Mouse (Mus musculus) mouse embryonic stem cell (cell line): ENCODE measurements around the gene Wdr24.

Experiments used
- in situ Hi-C, 2 experiments: fragments of 300-500 bp; cut with MboI; formaldehyde crosslinking; loops; 1 replicate in 1 of 2; 3 replicates in 1 of 2; pipeline ENCODE4 v1.14.3; 2019 to 2020; ENCODE audit warnings: low sequenced_read_pairs in 2 of 2, low pct_unique_long_range_greater_than_20kb in 1 of 2, mixed read lengths in 1 of 2; ENCODE audit not compliant: unreplicated experiment in 1 of 2

Gene Wdr24

DNA sequence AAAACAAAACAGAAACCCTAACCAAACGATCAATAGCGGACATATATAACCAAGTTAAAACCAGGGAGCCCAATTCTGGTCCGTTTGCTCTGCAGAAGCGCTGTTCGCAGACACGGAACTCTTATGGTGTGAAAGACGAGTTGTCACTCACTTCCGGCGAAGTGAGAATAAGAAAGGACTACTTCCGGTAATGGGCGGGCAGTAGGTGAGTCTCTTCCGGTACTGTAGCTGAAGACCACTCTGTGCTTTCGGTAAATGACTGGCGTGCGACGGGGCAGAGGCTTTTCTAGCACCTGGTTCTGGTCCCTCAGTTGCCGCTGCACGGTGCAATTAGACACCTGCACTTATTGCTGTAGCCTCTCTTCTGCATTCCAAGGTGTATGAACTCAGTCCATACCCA is at the start of gene Wdr24:
Gene Wdr24 (plus strand): TSS at position 176 of the 400 bp plus-strand sequence.
- in situ Hi-C loops = no loop called here

DNA sequence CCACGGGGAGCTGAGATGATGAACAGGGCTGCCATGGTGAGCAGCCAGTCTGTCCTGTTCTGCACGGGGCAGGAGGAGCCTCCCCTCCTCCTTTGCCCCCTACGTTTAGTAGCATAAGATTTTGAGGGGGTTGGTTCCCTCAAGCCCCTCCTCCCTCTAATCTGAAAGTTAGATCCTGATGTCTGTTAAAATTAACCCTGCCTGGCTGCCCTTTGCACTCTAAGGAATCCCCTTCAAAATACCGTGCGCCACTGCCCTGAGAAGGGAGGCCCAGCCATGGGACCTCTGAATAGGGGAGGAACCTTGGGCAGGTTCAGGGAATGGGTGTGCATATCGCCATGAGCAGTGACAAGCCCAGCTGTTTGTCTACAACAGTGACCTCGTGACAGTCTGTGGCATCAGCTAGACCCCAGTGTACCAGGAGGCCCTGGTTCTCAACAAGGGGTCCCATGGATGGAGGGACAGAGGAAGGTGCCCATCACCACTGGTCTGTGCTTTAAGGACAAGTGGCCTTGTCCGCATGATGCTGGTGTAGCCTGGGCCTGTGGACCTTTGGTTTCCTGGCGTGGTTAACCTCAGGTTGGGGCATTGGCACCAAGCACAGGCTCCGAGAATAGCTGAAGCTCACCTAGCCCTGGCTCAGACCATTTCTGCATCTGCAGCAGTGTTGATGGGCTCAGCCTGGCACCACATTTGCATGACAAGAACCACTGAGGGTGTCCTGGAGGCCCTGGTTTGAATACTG is 47.9 kb upstream of the Wdr24 start:
- in situ Hi-C loops = no loop called here

DNA sequence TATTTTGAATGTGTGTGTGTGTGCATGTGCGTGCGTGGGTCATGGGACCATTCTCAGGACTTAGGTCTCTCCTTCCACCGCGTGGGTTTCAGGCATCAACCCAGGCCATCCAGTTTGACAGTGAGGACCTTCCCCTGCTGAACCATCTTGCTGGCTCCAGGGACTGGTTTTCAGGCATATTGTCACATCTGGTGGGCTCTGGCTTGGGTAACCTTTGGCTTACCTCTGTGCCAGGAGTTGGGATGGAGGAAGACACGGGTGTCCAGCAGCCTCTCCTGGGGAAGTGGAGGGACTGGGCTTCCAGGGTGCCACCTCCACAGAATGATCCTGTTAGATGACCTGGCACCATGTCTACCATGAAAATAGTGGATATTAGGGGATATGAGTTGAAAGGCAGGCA is 45.5 kb upstream of the Wdr24 start:
- in situ Hi-C loops = no loop called here

DNA sequence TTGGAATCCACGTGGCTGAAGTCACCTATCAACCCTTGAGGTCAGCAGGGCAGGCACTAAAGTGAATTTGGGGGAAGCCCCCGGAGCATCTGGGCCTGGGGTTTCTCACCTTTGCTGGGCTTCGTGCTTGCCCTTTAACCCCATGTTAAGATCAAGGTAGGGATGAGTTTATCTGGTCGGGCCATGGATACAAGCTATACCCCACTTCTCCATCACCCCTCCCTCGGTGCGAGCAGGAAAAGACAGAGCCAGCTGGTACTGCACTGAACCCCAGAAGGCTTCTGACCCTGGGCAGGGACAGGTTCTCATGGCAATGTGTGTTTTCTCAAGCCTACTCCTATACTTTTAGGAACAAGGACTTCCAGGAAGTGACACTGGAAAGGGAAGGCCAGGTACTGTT is 42.1 kb upstream of the Wdr24 start:
- in situ Hi-C loops = no loop called here

- in situ Hi-C loops = no loop called here
Measured at GRCm38 (mm10) chr17:25783086-25783485, 40.3 kb upstream of the Wdr24 start.

GRCm38 (mm10) chr17:25783861-25784574 is 39.4 kb upstream of the Wdr24 start:
- in situ Hi-C loops = no loop called here

DNA sequence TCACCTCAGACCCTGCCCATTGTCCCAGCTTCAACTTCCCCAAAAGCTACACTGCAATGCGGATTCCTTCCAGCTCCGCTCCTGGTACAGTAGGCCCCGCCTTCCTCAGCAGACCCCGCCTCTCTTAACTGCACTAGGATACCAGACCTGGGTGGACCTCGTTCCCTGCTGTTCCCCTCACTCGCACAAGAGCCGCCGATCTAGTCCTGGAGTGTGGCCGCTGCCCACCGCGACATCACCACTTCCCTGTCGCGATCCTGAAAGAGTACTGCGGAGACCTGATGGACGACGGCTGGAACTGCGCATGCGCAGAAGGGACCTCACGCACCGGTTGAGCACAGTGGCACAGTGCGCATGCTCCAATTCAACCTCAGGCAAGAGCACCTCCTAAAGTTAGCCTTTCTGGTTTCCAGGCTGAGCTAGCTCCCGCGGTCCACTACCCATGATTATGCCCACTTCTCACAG is 38.1 kb upstream of the Wdr24 start, which contains the start of gene Haghl:
Gene Haghl (minus strand): TSS at position 393 of the 465 bp plus-strand sequence.
- in situ Hi-C loops = no loop called here

GRCm38 (mm10) chr17:25786280-25786679 is 37.1 kb upstream of the Wdr24 start, which contains the start of gene Ccdc78:
Ccdc78 (plus strand) TSS chr17:25786580.
- in situ Hi-C loops = no loop called here

GRCm38 (mm10) chr17:25786781-25787504 is 36.5 kb upstream of the Wdr24 start:
- in situ Hi-C loops = no loop called here

DNA sequence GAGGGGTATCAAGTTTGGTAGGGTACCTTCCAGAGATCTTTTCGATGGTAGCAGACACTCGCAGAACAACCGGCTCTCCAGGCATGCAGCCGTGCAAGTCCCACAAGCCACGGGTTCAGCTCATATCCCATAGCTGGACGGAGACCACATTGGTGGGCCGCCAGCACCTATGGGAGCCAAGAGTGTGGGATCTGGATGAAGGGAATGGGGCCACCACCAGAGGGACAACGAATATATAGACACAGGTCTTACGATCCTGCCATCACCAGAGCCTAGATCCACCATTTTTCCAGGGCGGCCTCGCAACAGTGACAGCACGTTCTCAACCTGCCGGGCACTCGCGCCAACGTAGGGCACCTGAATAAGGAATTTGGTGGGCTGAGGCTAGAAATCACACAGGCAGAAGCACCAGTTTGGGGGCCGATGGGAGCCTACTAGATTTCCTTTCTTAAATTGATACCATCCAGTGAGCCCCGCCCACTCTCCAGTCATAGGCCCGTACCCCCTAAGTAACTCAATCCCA is 32.0 kb upstream of the Wdr24 start:
- in situ Hi-C loops = loop anchor here (10.0 kb wide), 2 partner anchors 57 to 317 kb away; partner anchors contain the start of gene Mslnl (in 1 of the 2)

GRCm38 (mm10) chr17:25791843-25792527 is 31.4 kb upstream of the Wdr24 start:
- in situ Hi-C loops = loop anchor here (10.0 kb wide), 2 partner anchors 57 to 317 kb away; partner anchors contain the start of gene Mslnl (in 1 of the 2)

DNA sequence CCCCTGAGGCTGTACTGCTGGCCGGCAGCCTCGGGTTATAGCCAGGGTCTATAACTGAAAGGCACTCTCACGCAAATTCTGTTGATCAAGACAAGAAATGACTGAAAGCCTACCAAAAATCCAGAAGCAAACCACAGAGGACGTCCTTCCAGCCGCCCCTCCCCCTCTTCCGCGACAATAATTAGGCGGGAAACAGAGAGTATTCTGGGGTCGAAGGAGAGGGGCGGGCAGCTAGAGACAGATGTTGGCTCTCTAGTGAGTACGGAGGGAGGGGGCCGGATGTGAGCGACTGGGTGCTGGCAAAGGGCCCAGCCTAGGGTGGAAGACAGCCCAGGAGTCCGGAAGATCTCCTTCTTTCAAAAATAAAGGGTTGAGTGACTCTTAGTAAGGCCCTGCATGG is 30.8 kb upstream of the Wdr24 start, which contains the start of gene Fam173a:
Gene Fam173a (minus strand): TSS at position 287 of the 400 bp plus-strand sequence.
- in situ Hi-C loops = loop anchor here (10.0 kb wide), 2 partner anchors 58 to 318 kb away; partner anchors contain the start of gene Mslnl (in 1 of the 2)

DNA sequence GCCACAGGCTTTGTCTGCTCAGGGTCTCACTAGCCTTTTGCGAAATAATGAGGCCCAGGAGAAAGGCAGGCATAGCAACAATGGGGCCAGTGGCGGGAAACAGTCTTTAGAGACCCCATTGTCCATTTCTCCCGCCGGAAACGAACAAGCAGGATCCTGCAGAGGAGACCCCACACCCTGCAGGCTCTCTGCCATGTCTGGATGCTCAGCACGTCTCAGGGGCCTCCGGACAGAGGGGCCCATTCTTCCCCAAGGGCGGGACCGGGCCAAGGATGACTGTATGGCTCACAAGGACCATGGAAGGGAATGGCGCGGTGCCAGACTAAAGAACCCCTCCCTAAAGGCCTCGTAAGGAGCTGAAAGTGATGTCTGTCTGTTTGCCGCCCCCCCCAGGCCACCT is 29.2 kb upstream of the Wdr24 start:
- in situ Hi-C loops = loop anchor here (10.0 kb wide), 2 partner anchors 59 to 319 kb away; partner anchors contain the start of gene Mslnl (in 1 of the 2)

DNA sequence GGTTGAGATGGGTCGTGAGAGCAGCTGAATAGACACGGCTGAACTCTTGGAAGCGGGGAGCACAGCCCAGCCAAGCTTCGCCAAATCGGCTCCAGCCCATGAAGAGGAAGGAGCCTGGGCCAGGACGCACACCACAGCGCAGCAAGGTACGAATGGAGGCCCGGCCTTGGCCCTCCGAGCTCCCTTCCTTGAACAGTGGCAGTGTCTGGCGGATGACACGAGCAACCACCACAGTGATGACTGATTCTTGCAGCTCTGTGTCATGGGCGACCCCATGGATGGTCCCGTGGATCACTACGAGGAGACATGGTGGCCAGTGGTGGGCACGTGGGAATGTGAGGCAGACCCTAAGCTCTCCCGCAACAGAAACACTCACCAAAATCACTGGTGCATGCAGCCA is 28.4 kb upstream of the Wdr24 start:
- in situ Hi-C loops = loop anchor here (10.0 kb wide), 2 partner anchors 60 to 320 kb away; partner anchors contain the start of gene Mslnl (in 1 of the 2)

DNA sequence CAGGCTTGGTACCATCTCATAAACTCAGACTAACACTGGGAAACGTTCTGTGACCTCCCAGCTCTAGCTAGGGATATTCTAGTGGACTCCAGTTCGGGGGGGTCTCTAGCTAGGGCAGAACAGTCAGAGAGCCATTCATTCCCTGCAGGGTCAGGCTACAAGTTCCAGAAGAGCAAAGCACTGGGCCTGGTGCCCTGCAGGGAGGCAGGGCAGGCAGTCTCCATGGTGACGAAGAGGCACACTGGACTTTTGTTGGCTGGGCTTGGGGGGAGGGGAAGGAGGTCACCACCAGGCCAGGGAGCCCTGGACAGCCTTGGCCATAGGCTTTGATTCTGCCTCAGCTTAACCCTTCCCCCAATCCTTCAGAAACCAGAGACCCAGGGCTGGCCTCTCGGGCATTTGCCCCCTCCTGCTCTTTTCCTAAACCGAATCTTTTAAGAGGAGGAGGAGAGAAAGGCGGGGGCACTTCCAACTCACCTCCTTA is 27.8 kb upstream of the Wdr24 start, which contains the start of gene AC134908.4:
Gene AC134908.4 (minus strand): TSS at position 51 of the 484 bp plus-strand sequence.
- in situ Hi-C loops = loop anchor here (10.0 kb wide), 2 partner anchors 61 to 321 kb away; partner anchors contain the start of gene Mslnl (in 1 of the 2)

DNA sequence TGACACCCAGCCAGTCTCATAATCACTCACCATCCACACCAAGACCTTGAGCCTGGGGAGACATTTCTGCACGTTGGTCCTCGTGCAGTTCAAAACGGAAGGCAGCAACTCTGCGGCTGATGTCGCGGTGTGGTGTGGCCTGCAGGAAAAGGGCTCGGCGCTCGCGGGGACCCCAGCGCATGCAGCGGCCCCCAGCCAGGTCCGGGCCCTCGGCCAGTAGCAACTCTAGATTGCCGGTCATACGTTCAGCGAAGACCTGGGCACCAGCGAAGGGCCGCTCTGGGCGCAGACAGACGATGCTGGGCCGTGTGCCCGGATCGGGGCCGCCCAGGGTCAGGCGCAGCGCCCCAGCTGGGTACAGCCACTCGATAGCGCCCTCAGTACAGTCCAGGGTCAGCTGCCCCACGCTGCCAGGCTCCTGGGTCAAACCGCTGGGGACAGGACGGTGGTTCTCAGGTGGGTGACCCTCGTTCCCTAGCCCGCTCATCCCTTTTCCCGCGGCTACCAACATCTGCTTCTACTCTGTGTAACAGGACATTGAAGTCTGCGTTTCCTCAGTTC is 27.1 kb upstream of the Wdr24 start:
- in situ Hi-C loops = loop anchor here (10.0 kb wide), 2 partner anchors 61 to 321 kb away; partner anchors contain the start of gene Mslnl (in 1 of the 2)

DNA sequence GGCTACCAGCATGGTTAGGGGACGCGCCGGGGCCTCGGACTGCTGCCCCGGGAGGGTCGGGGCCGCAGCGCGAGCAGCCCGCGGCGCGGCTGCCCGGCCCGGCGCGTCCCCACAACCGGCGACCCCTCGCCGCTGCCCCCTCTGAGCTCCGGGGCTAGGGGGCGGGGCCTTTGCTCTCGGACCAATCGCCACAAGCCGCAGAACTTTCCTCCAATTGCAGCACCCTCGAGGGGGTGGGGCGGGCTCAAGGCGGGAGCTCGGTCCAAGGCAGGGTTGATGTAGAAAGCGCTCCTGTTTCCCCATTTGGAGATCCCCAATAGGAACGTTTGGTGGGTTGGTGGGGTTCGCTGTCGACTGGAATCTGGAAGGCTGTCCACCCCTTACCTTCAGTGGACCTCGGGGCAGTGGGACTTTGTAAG is 26.5 kb upstream of the Wdr24 start, which contains the start of gene Metrn:
Gene Metrn (minus strand): TSS at position 186 of the 419 bp plus-strand sequence.
- in situ Hi-C loops = loop anchor here (10.0 kb wide), 2 partner anchors 62 to 322 kb away; partner anchors contain the start of gene Mslnl (in 1 of the 2)
